Mouse (Mus musculus): ENCODE results near the gene Vstm5.

- no peak for TF ChIP-seq CTCF (IDR thresholded peaks at IDR 0.05; ENCODE audit: low read depth, low read length)
- TF ChIP-seq GATA1 (IDR thresholded peaks at IDR 0.05; ENCODE audit: borderline replicate concordance, low read length) = no peak
- no peak for TF ChIP-seq TAL1 (conservative IDR thresholded peaks at IDR 0.05; ENCODE audit: low read depth, low read length)
These were observed 68.4 kb downstream of the Vstm5 start for GRCm38 (mm10) chr9:15307257-15307656.
